Mouse (Mus musculus): ENCODE results near the gene Tsen34. TPM values are rescaled to one million over a fixed set of nuclear protein-coding genes. Genes with fewer than 3 reads are reported as not detected.

Gene Tsen34
- polyA plus RNA-seq (2017; shearing (Covaris generic)), result 12.9 TPM

DNA sequence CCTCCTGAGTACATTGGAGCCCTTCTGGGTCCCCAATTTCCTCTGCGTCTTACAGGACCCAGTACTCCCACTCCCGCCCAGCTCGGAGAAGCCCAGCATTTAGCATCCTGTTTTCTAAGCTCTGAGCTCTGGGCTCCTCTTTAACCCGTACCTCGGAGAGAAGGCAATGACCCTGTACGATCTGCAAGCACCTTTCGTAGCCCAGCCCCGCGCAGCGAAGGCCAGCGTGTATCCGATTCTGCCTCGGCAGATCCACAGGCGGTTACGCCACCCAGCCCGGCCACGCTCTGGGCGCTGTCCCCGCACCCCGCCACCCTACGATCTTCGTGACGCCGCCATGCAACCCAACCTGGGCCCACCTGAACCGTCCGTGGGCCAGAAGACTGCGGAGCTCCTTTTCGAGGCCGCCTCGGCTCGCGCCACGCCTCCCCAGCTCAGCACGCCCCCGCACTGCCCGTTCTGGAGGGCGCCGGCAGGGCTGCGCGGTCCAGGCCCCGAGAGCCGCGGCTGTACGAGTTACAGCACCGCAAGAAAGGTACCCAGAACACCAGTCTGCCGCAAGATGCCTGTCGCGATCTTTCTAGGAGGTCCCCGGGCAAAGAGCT lies at the start of gene Tsen34:
TSS of gene Tsen34 (plus strand) at position 482 of the 605 bp plus-strand sequence.

DNA sequence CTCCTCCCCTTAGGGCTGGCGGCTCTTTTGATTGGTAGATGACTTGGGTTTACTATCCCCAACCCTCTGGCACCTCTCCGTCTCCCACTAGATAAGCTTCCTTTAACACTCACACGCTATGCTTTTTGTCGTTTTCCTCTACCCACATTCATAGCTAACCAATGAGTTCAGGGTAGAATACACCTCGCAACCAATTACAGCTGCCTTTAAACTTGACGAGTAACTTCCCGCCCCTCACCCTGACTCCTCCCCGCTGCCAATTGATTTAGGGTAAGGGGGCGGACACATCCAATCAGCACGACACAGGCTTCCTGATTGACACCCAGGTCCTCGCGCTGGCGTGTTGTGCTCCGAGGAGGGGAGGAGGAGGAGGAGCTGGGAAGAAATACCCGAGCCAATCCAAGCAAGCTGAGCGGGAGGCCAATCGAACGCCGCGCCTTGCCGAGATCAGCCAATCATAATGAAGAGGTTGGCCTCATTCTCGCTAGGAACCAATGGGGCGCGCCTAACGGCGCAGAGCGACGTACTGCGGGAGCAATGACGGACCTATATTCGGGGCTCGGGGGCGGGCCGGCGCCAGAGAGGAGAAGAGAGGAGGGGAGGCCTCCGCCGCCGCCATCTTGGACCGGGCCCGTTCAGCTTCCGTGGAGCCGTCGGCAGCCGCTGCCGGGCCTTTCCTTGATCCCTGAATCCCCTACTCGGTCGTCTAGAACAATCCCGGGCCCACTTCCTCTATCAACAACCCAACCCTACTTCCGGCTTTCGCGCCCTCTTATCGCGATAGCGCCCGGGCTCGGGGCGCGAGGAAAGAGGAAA lies 47.8 kb upstream of the Tsen34 start, which contains the start of gene Cnot3:
TSS of gene Cnot3 (plus strand) at position 597 of the 816 bp plus-strand sequence.

DNA sequence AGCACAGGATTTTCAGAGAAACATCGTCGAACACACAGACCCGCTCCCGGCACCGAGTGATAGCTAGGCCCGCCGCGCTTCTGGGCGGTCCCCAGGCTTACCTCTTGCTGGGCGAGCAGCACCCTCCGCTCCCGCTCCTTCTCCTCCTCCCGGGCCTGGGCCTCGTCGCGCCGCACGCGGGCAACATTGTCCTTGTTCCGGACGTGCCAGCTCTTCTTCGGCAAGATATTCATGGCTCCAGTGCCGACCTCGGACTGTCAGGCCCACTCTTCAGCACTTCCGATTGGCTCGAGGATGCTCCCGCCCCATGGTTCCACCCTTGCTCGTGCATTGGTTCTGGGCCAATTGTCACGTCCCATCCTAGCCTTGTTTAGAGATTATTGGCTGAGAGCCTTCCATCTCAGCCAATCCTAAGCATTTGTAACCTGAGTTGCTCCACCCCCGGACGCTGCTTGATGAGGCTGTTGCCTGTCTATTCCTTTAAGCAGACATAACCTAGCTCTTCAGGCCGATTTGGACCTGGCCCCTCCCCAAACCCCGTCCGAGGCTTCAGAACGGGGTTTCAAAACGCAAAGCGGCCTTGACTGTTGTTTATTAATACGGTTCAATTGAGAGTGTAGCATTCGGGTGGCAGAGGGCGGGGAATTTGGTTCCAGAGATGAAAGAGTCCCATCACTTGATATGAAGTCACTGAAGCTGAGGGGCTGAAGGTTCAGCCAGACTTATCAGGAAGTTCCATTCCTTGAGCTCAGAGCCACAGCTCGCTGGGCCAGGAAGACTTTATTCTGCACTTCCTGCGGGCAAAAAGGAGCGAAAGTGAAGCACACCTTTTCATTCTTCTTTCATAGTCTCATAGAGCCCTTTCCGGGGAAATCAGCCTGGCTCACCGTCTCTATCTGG lies 27.2 kb upstream of the Tsen34 start, which contains the start of gene Leng1:
TSS of gene Leng1 (minus strand) at position 626 of the 900 bp plus-strand sequence.

DNA sequence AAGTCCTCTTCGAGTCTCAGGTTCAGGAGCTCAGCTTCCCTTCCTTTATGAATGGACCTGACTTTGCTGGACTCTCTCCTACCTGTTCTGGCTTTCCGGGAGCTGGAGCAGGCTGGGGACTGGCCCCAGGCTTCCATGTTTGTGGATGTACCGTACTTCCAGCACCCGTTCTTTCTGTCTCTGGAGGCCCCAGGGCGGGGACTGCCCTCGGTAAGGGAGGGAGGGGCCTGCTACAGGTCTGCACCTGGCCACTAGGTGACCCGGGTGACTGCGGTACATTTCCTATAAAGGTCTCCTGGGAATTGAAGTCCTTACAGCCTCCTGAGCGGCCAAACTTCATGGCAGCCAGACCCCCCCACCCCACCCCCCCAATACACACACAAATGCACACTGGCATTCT lies 15.3 kb upstream of the Tsen34 start, which contains the start of gene Tmc4:
TSS of gene Tmc4 (minus strand) at position 212 of the 400 bp plus-strand sequence.

DNA sequence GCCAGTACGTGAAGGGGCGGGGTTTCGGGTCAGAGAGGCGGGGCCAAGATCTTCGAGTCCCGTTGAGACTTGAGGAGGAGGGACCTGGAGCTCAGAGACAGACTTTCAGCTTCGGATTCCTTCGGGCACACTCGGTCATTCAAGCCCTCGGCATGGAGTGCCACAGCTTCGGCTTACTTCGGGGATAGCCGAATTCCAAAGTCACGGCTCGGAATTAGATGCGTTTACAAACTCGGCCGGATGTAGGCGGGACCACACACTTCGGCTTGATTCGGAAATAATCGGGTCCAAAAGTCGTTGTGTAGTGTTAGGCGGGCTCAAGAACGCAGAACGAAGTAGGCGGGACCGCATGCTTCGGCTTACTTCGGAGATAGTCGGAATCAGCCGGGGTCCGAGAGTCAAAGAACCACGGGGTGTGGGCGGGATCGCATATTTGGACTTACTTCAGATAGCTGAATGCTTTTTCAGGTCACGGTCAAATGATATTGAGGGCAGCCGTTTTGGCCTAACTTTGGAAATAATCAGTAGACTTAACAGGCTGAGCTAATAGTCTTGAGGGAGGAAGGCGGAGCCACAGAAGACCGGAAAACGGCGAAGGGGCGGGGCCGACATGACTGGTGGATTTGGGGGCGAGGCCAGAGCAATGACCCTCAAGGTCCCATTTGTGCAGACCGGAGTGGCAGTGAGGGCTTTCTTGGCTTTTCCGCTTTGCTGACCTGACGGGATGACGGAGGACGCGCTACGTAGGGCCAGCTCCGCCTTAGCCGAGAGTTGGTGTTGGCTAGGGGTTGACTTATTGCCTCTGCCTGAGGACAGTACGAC lies 535 bp downstream of the Tsen34 start, which contains the start of gene Mboat7:
TSS of gene Mboat7 (minus strand) at position 537 of the 822 bp plus-strand sequence.

DNA sequence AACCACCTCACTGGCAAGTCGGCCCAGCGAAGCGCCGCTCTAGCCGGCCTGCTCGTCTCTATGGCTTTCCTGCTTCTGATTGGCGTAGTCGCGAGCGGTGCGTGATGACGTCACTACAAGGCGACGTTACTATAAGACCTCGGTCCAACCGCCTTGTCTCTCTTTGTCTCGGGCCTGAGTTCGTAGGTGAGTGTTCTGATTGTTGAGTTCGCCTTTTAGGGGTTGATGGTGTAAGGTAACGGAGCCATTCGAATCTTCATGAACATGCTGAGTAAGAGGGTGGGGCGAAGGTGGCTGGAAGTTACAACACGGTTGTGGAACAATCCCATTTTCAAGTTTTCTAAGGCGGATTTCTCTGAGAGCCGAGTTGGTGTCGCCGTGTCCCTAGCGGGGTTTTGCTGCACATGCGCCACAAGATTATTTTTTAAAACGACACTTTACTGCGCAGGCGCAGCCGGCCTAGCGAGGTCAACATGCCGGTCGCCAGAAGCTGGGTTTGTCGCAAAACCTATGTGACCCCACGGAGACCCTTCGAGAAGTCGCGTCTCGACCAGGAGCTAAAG lies 11.3 kb downstream of the Tsen34 start, which contains the start of gene Rps9:
TSS of gene Rps9 (plus strand) at position 115 of the 563 bp plus-strand sequence.

DNA sequence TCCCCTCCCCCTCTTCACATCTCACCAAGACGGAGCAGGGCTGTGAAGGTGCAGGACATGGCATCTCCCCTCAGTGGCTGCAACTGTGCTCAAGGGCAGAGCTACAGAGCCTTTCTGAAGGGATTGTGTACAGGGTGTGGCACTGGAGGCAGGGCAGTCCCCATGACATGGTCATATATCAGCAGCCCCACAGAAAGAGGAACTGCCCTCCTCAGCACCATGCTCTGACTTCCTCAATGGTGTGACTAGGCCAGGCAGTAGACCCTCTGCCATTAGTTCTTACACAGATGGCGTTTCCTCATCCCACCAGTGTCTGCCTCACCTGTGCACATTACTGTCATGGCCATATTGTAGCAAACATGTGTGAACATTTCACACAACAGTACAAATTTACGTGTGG lies 27.6 kb downstream of the Tsen34 start, which contains the start of gene Pirb:
TSS of gene Pirb (minus strand) at position 124 of the 400 bp plus-strand sequence.

Other genes with a start within 250 kb of the Tsen34 start
- gene Tarm1, start 190.2 kb upstream of the Tsen34 start, polyA plus RNA-seq (2017; shearing (Covaris generic)), result not detected
- gene Oscar, start 76.7 kb upstream of the Tsen34 start, polyA plus RNA-seq (2017; shearing (Covaris generic)), result not detected
- 317 TPM for gene Ndufa3, start 75.5 kb upstream of the Tsen34 start, polyA plus RNA-seq (2017; shearing (Covaris generic))
- gene Tfpt, start 62.9 kb upstream of the Tsen34 start, polyA plus RNA-seq (2017; shearing (Covaris generic)), result 16.6 TPM
- gene Prpf31, start 62.9 kb upstream of the Tsen34 start, polyA plus RNA-seq (2017; shearing (Covaris generic)), result 46.4 TPM
- gene Cnot3, start 47.6 kb upstream of the Tsen34 start, polyA plus RNA-seq (2017; shearing (Covaris generic)), result 81.6 TPM
- 26.8 TPM for gene Leng1, start 27.0 kb upstream of the Tsen34 start, polyA plus RNA-seq (2017; shearing (Covaris generic))
- 2.6 TPM for gene Tmc4, start 15.3 kb upstream of the Tsen34 start, polyA plus RNA-seq (2017; shearing (Covaris generic))
- gene Mboat7, start 660 bp downstream of the Tsen34 start, polyA plus RNA-seq (2017; shearing (Covaris generic)), result 73.7 TPM
- 2,082 TPM for gene Rps9, start 11.1 kb downstream of the Tsen34 start, polyA plus RNA-seq (2017; shearing (Covaris generic))
- 0.34 TPM for gene Pirb, start 27.5 kb downstream of the Tsen34 start, polyA plus RNA-seq (2017; shearing (Covaris generic))
- not detected for gene Gm15448, start 132.8 kb downstream of the Tsen34 start, polyA plus RNA-seq (2017; shearing (Covaris generic))
- not detected for gene Pira2, start 152.2 kb downstream of the Tsen34 start, polyA plus RNA-seq (2017; shearing (Covaris generic))
- gene Gm14548, start 205.3 kb downstream of the Tsen34 start, polyA plus RNA-seq (2017; shearing (Covaris generic)), result not detected
- not detected for gene Lilra6, start 222.6 kb downstream of the Tsen34 start, polyA plus RNA-seq (2017; shearing (Covaris generic))